Mouse (Mus musculus): ENCODE data around the gene Emp3.

DNA sequence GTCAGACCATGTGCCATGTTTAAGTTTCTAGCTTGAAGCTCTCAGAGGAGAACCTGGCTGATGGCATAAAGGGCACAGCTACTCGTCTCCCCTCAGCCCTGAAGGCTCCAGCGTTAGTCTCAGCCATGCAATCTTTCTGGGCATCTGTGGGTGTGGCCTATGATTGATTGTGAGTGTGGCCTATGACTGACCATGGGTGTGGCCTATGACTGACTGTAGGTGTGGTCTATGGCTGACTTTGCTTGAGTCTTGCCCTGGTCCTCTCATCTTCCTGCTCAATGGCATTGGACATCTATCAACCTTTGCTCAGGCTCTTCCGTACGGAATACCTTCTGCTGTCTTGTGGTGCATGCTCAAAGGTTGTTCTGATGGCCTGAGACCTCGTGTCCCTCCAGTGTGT, 19.6 kb downstream of the Emp3 start:
- no peak for TF ChIP-seq CTCF (IDR thresholded peaks at IDR 0.05)
- no peak for TF ChIP-seq EP300 (IDR thresholded peaks at IDR 0.05)

Measured in lung, postnatal 0 days (tissue).